In the genomic region with DNA sequence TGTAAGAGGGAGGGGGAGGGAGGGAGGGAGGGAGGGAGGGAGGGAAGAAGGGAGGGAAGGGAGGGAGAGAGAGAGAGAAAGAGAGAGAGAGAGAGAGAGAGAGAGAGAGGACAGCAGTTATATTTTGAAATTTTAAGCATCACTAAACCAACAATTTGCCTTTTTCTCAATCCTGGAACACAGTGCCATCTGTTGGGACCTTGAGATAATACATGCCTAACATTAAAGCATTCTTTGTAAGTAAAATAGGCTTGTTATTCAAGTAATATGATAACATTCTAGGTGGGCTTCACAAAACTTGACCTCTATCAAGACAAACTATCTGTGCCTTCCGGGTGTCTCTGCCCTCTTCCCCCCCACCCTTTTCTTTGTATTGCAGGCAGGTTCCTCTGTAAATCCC, we compare ENCODE assay signal across 13 mouse cellular contexts. TPM values are rescaled to one million over a fixed set of nuclear protein-coding genes. Genes with fewer than 3 reads are reported as not detected.
DNase-seq lines count a peak whose midpoint lies in the region; ATAC-seq lines count a peak whose summit lies in the region.
"Had no signal": no experiment of that assay in that cellular context is flagged by ENCODE, and none has a peak within 500 bp of the region (broad histone marks: within the 10 kb centered on the region; RNA-seq: fewer than 3 reads in every experiment).

No protein-coding gene starts in this region.

- H3K4me3 ChIP-seq in intestine, embryonic 14.5 days (ENCODE audit: low read depth, low read length), result no peak overlapping the region
- no peak overlapping the region for H3K4me3 ChIP-seq in intestine, embryonic 16.5 days (ENCODE audit: low read length)
- H3K4me3 ChIP-seq: erythroblast, embryonic 14.5 days; heart, embryonic 13.5 days; limb, embryonic 15.5 days; myocyte had no signal

- no peak for ATAC-seq in intestine, embryonic 14.5 days (replicated peaks; ENCODE audit: low FRiP score, low TSS enrichment, low read depth)
- no peak for ATAC-seq in intestine, embryonic 16.5 days

- DNase-seq in intestine, embryonic 14.5 days (ENCODE audit: low spot score), result peak; percentile 49
- DNase-seq in 3T3-L1 (ENCODE audit: low read depth, low spot score) (peak; percentile 56), 416B (ENCODE audit: low read depth) (peak; percentile 48)
- peak; percentile 12 for DNase-seq in c-Kit-positive CD71-positive TER-119-positive erythroid progenitor cells, embryonic 14.5 days (ENCODE audit: low spot score)
- no peak for DNase-seq in adrenal gland, postnatal 4 days (ENCODE audit: low spot score in 2 of 2)
- DNase-seq in spleen, postnatal 10 days (ENCODE audit: low spot score in 2 of 2), result no peak
- DNase-seq: adrenal gland, postnatal 10 days; kidney, postnatal 4 days had no signal

- no peak overlapping the region for H3K4me2 ChIP-seq in intestine, embryonic 14.5 days (ENCODE audit: low read length)
- H3K4me2 ChIP-seq in intestine, embryonic 16.5 days (ENCODE audit: low read depth, low read length), result no peak overlapping the region
- H3K4me2 ChIP-seq: heart, embryonic 13.5 days; limb, embryonic 15.5 days had no signal

- no peak overlapping the region for H3K27ac ChIP-seq in intestine, embryonic 14.5 days (ENCODE audit: low read depth)
- no peak overlapping the region for H3K27ac ChIP-seq in intestine, embryonic 16.5 days (ENCODE audit: low read length)
- H3K27ac ChIP-seq: heart, embryonic 13.5 days; limb, embryonic 15.5 days had no signal

- H3K4me1 ChIP-seq in intestine, embryonic 14.5 days (replicated peaks; ENCODE audit: control insufficient read depth, insufficient read depth, low read length), result peaks cover 6% of the 10 kb centered on the region; the same call in 1 of the 2 replicates
- no peaks in the 10 kb centered on the region for H3K4me1 ChIP-seq in intestine, embryonic 16.5 days (ENCODE audit: control insufficient read depth, insufficient read depth, low read length)

- no peaks in the 10 kb centered on the region for H3K36me3 ChIP-seq in intestine, embryonic 14.5 days (ENCODE audit: control insufficient read depth, insufficient read depth, low read length)
- H3K36me3 ChIP-seq in intestine, embryonic 16.5 days (ENCODE audit: control insufficient read depth, insufficient read depth, low read length), result no peaks in the 10 kb centered on the region
- H3K36me3 ChIP-seq: heart, embryonic 13.5 days; limb, embryonic 15.5 days had no signal

- H3K9ac ChIP-seq in intestine, embryonic 14.5 days (ENCODE audit: low read length), result no peak overlapping the region
- H3K9ac ChIP-seq in intestine, embryonic 16.5 days (ENCODE audit: low read depth, low read length), result no peak overlapping the region
- H3K9ac ChIP-seq: heart, embryonic 13.5 days; limb, embryonic 15.5 days had no signal

- H3K27me3 ChIP-seq in intestine, embryonic 14.5 days (replicated peaks; ENCODE audit: control insufficient read depth, insufficient read depth, low read length), result no peaks in the 10 kb centered on the region
- no peaks in the 10 kb centered on the region for H3K27me3 ChIP-seq in intestine, embryonic 16.5 days (replicated peaks; ENCODE audit: control insufficient read depth, insufficient read depth, low read length)
- H3K27me3 ChIP-seq: heart, embryonic 13.5 days; limb, embryonic 15.5 days had no signal

- 36% methylated on average over 1 of the region's 1 CpGs for WGBS in intestine, embryonic 14.5 days
- 13% methylated on average over 1 of the region's 1 CpGs for WGBS in intestine, embryonic 16.5 days

- H3K9me3 ChIP-seq in intestine, embryonic 14.5 days (ENCODE audit: control insufficient read depth, low read length), result no peaks in the 10 kb centered on the region
- no peaks in the 10 kb centered on the region for H3K9me3 ChIP-seq in intestine, embryonic 16.5 days (ENCODE audit: control insufficient read depth, low read length)
- H3K9me3 ChIP-seq: heart, embryonic 13.5 days; limb, embryonic 15.5 days had no signal

RNA-seq across cellular contexts. Expression of gene Mlip, which starts 34.0 kb away (rescaled TPM):
- 0.19 and 0.42 TPM in 2 replicates for polyA plus RNA-seq in intestine, embryonic 14.5 days (2014; fragmentation: Nextera tagmentation; extraction: Ambion mirVana)
- polyA plus RNA-seq in intestine, embryonic 16.5 days (2015; fragmentation: Nextera tagmentation; extraction: Ambion mirVana), result 0.59 and 0.60 TPM in 2 replicates
- total RNA-seq in adrenal gland, postnatal 4 days (2021), result 1 to 10 TPM; 2.4 to 3.8 TPM

Comparison
In these comparisons a context has a peak if more than half of its experiments do, and no peak if none do; other contexts are left out.
1. DNase-seq: peak in intestine, embryonic 14.5 days (single experiment), 3T3-L1 (single experiment), 416B (single experiment) and c-Kit-positive CD71-positive TER-119-positive erythroid progenitor cells, embryonic 14.5 days (single experiment); none in adrenal gland, postnatal 4 days (0 of 2) and spleen, postnatal 10 days (0 of 2).